Mouse (Mus musculus) intestine, postnatal 0 days (tissue): Measurements from ENCODE around the gene Srcin1. TPM values are rescaled to one million over a fixed set of nuclear protein-coding genes. Genes with fewer than 3 reads are reported as not detected.

Experiments
- ATAC-seq: fragments of 200-750 bp; cut with Nextera tagmentation; 2 replicates; pipeline ENCODE4 v1.8.0; 2017; ENCODE audit warnings: mild to moderate bottlenecking, moderate TSS enrichment, moderate library complexity
- H3K27ac ChIP-seq: fragments of 300-500 bp; sonication (generic); 2 replicates; pipeline ENCODE4 v1.5.1; 2014; ENCODE audit warnings: mild to moderate bottlenecking, low read depth, low read length, moderate library complexity
- H3K27me3 ChIP-seq: fragments of 300-500 bp; sonication (generic); replicated peaks from 2 replicates; pipeline ENCODE4 v1.6.1; 2014; ENCODE audit warnings: low read length, mixed read lengths; ENCODE audit not compliant: control insufficient read depth, insufficient read depth
- H3K36me3 ChIP-seq: fragments of 300-500 bp; sonication (generic); 2 replicates; pipeline ENCODE4 v1.6.1; 2014; ENCODE audit warnings: mild to moderate bottlenecking, moderate library complexity; ENCODE audit not compliant: control insufficient read depth, insufficient read depth
- H3K4me1 ChIP-seq: fragments of 300-500 bp; sonication (generic); replicated peaks from 2 replicates; pipeline ENCODE4 v1.6.1; 2014; ENCODE audit warnings: antibody characterized with exemption, low read length, mixed read lengths; ENCODE audit not compliant: control insufficient read depth, insufficient read depth
- H3K4me2 ChIP-seq: fragments of 300-500 bp; sonication (generic); replicated peaks from 2 replicates; pipeline ENCODE4 v1.6.1; 2014; ENCODE audit warnings: low read depth, mild to moderate bottlenecking, moderate library complexity
- H3K4me3 ChIP-seq: fragments of 300-500 bp; sonication (generic); 2 replicates; pipeline ENCODE4 v1.5.1; 2014; ENCODE audit warnings: low read depth, low read length
- H3K9ac ChIP-seq: fragments of 300-500 bp; sonication (generic); 2 replicates; pipeline ENCODE4 v1.6.1; 2014; ENCODE audit warnings: mild to moderate bottlenecking, low read depth, low read length
- H3K9me3 ChIP-seq: fragments of 300-500 bp; sonication (generic); 2 replicates; pipeline ENCODE4 v1.6.1; 2016; ENCODE audit warnings: mixed run types; ENCODE audit not compliant: control insufficient read depth
- CTCF ChIP-seq: sonication (generic); IDR thresholded peaks from 2 replicates; pipeline ENCODE4 v1.5.1; 2016; ENCODE audit warnings: low read depth, mild to moderate bottlenecking, control low read depth, antibody characterized with exemption, moderate library complexity
- WGBS: fragments of 180-500 bp; shearing (Covaris S2); extraction: QIAGEN DNeasy Blood & Tissue Kit; methylation state at CpG from one replicate; pipeline ENCODE4 v1.1.7; 2014; 5-methylcytosine and 5-hydroxymethylcytosine counted together
- polyA plus RNA-seq: library from polyadenylated mRNA; unstranded; fragments of >200 nt; fragmentation: Nextera tagmentation; extraction: Ambion mirVana; gene quantifications from 2 replicates; pipeline ENCODE4 v1.2.1, GENCODE M21; 2015

Gene Srcin1
- polyA plus RNA-seq, 1 experiment from 2014 or later, result 0.18 TPM

DNA sequence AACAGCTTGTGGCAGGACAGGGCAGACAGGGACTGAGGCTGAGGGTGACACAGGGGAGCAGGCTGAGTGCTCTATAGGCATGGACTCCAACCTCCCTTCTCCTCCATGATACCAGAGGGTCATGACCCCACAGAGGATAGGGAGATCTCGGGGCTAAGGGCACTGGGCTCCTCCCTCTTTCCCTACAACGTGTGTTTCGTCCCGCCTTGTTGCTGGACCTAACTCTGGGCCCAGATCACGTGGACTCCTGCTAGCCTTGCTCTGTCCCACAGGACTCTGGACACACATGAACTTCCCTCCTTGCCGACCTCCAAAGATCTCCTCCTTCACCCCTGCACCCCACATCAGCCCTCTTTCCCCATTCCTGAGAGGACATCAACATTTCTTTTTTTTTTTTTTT, 20.8 kb downstream of the Srcin1 start:
- no peak for TF ChIP-seq CTCF
- WGBS, result 45% methylated on average over 6 of the region's 6 CpGs
- H3K27ac ChIP-seq, result no peak overlapping the region
- no peaks in the 10 kb centered on the region for H3K36me3 ChIP-seq
- H3K9me3 ChIP-seq, result no peaks in the 10 kb centered on the region
- H3K27me3 ChIP-seq, result peaks cover 17% of the 10 kb centered on the region
- no peaks in the 10 kb centered on the region for H3K4me1 ChIP-seq
- H3K4me2 ChIP-seq, result no peak overlapping the region
- no peak overlapping the region for H3K4me3 ChIP-seq
- no peak overlapping the region for H3K9ac ChIP-seq
- no peak for ATAC-seq

GRCm38 (mm10) chr11:97552151-97552550, 23.8 kb downstream of the Srcin1 start:
- Histone ChIP-seq H3K36me3 (no peaks in the 10 kb centered on the region), H3K9ac (no peak overlapping the region), H3K27ac (no peak overlapping the region), H3K4me3 (no peak overlapping the region), H3K4me2 (no peak overlapping the region), H3K4me1 (no peaks in the 10 kb centered on the region), H3K27me3 (peaks cover 44% of the 10 kb centered on the region), H3K9me3 (no peaks in the 10 kb centered on the region)
- ATAC-seq, result no peak
- 22% methylated on average over 8 of the region's 8 CpGs for WGBS
- TF ChIP-seq CTCF, result no peak

DNA sequence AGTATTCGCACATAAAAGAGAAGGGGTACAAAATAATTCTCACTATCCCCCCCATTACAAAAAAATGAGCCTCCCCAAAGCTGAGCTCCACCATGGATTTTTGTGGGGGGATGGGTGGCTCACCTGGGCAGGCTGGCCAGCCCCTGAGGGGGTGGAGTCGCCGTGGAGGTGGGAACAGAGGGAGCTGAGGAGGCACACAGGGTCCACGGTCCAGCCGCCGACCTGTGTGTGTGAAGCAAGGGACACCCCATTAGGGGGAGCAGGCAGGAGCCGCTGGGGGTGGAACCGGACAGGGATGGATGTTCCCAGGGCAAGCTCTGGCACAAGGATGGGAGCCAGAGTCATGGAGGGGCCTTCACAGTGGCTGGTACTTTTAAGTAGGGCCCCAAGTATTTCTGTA, 27.2 kb downstream of the Srcin1 start:
- H3K27me3 ChIP-seq, result peaks cover 75% of the 10 kb centered on the region

GRCm38 (mm10) chr11:97547957-97548706, 27.9 kb downstream of the Srcin1 start:
- no peak overlapping the region for H3K4me2 ChIP-seq
- WGBS, result 63% methylated on average over 12 of the region's 12 CpGs
- no peak overlapping the region for H3K9ac ChIP-seq
- no peak overlapping the region for H3K27ac ChIP-seq
- peaks cover 81% of the 10 kb centered on the region for H3K27me3 ChIP-seq
- peak; percentile 21; the same call in 1 of the 2 replicates for TF ChIP-seq CTCF
- no peaks in the 10 kb centered on the region for H3K4me1 ChIP-seq
- H3K36me3 ChIP-seq, result no peaks in the 10 kb centered on the region
- H3K4me3 ChIP-seq, result no peak overlapping the region
- no peaks in the 10 kb centered on the region for H3K9me3 ChIP-seq
- ATAC-seq, result no peak

More for the DNA sequence above, 27.2 kb downstream of the Srcin1 start:
- H3K9me3 ChIP-seq, result no peaks in the 10 kb centered on the region
- no peaks in the 10 kb centered on the region for H3K4me1 ChIP-seq
- 42% methylated on average over 8 of the region's 8 CpGs for WGBS
- H3K27ac ChIP-seq, result no peak overlapping the region
- H3K9ac ChIP-seq, result no peak overlapping the region
- no peak for ATAC-seq
- H3K4me3 ChIP-seq, result no peak overlapping the region
- TF ChIP-seq CTCF, result no peak
- no peaks in the 10 kb centered on the region for H3K36me3 ChIP-seq
- no peak overlapping the region for H3K4me2 ChIP-seq

GRCm38 (mm10) chr11:97546804-97547411, 29.1 kb downstream of the Srcin1 start:
- Histone ChIP-seq H3K27ac (no peak overlapping the region), H3K4me2 (peak overlapping the region; percentile 92), H3K4me3 (peak overlapping the region; percentile 55), H3K9ac (peak overlapping the region; percentile 34; the same call in 1 of the 2 replicates), H3K9me3 (no peaks in the 10 kb centered on the region), H3K27me3 (peaks cover 85% of the 10 kb centered on the region), H3K4me1 (no peaks in the 10 kb centered on the region), H3K36me3 (no peaks in the 10 kb centered on the region)
- WGBS, result 2% methylated on average over 16 of the region's 73 CpGs
- no peak for ATAC-seq
- no peak for TF ChIP-seq CTCF

DNA sequence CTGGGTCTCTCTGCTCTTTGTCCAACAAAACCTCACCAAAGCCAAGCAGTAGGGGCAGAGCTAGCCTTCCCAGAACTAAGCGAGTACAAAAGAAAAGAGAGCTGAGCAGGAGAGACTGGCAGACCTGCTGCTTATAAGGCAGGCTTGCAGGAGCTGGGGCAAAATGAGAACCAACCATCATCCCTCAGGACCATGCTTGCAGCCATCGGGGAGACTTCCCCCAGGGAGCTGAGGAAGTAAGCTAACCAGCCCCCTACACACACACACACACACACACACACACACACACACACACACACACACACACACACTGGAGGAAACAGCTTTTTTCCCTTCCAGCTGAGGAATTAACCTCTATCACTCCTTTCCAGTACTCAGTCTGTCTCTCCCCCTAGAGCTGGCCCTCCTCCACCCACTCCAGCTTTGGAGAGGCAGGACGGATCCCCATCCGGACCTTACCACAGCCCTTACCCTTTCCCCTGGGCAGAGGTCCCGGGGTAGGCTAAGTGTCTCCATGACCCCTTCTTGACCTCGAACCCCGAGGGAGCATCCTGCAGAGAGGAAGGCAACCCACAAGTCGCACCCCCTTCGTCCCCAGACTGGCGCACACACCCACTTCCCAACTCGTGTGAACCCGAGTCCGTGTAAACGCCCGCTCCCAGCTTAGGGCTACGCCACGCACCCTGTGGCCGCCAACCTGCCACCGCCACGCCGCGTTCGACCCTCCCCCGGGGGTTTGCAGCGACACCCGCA, 30.0 kb downstream of the Srcin1 start:
- Histone ChIP-seq H3K4me2 (peak overlapping the region; percentile 92), H3K9ac (no peak overlapping the region), H3K9me3 (no peaks in the 10 kb centered on the region), H3K4me1 (no peaks in the 10 kb centered on the region), H3K36me3 (no peaks in the 10 kb centered on the region), H3K27ac (no peak overlapping the region), H3K27me3 (peaks cover 76% of the 10 kb centered on the region), H3K4me3 (peak overlapping the region; percentile 55)
- 0 out of 2 replicates have a peak, but pooled peaks have one; percentile 26 for ATAC-seq
- WGBS, result 12% methylated on average over 26 of the region's 26 CpGs
- TF ChIP-seq CTCF, result no peak
